Mouse (Mus musculus) thymus, adult 2 months (tissue): Measurements from ENCODE around the gene Adamts2.

Source experiments
- CTCF ChIP-seq: fragments of 200-500 bp; IDR thresholded peaks from 2 replicates; pipeline ENCODE4 v1.5.1; 2012; ENCODE audit warnings: mild to moderate bottlenecking, control low read depth, low read length, moderate library complexity, borderline replicate concordance; ENCODE audit not compliant: control insufficient read depth, poor library complexity, insufficient read depth; ENCODE audit errors: extremely low read depth
- POLR2A ChIP-seq: fragments of 200-500 bp; IDR thresholded peaks from 2 replicates; pipeline ENCODE4 v1.6.1; 2012; ENCODE audit warnings: mild to moderate bottlenecking, low read length, control low read depth, moderate library complexity; ENCODE audit not compliant: control insufficient read depth, poor library complexity, insufficient read depth; ENCODE audit errors: extremely low read depth

DNA sequence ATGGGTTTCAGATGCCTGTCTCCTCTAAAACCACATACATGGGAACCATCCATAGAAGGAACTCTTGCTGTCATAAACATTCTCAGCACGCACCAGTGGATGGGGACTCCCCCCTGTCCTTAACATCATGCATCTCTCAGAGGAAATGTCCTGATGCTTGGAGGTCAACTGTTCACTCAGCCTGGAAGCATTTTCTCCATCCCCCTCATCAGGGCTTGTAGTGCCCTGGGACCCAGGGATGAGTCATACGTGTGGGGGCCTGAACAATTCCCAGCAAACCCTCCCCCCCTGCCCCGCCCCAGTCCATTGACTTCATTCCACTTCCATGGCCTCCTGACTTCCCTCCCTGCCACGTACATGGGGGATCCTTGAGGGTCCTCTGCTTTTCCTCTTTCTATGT is 62.9 kb downstream of the Adamts2 start:
- TF ChIP-seq CTCF (no peak), POLR2A (no peak)
